Mouse (Mus musculus): ENCODE results near the gene Sp2.

Gene Sp2

GRCm38 (mm10) chr11:96938426-96938800 lies 44.3 kb downstream of the Sp2 start:
- DNase-seq (ENCODE audit: low read depth): no peak

GRCm38 (mm10) chr11:96937549-96938425 lies 45.0 kb downstream of the Sp2 start:
- peak; percentile 71 for DNase-seq (ENCODE audit: low read depth)

- no peak for DNase-seq (ENCODE audit: low read depth)
These were observed 46.7 kb downstream of the Sp2 start for GRCm38 (mm10) chr11:96935872-96936650.

- DNase-seq (ENCODE audit: low read depth): peak; percentile 40
These were observed 47.8 kb downstream of the Sp2 start for GRCm38 (mm10) chr11:96934921-96935356.

GRCm38 (mm10) chr11:96933562-96934276 lies 49.0 kb downstream of the Sp2 start:
- peak; percentile 84 for DNase-seq (ENCODE audit: low read depth)

- no peak for DNase-seq (ENCODE audit: low read depth)
These were observed 51.3 kb downstream of the Sp2 start for GRCm38 (mm10) chr11:96931327-96932062.

GRCm38 (mm10) chr11:96929766-96930331 lies 52.9 kb downstream of the Sp2 start:
- no peak for DNase-seq (ENCODE audit: low read depth)

- DNase-seq (ENCODE audit: low read depth): no peak
These were observed 53.5 kb downstream of the Sp2 start for GRCm38 (mm10) chr11:96929096-96929765.

GRCm38 (mm10) chr11:96928691-96929090 lies 54.1 kb downstream of the Sp2 start:
- DNase-seq (ENCODE audit: low read depth): no peak

- DNase-seq (ENCODE audit: low read depth): no peak
These were observed 54.7 kb downstream of the Sp2 start, which contains the start of gene Prr15l for GRCm38 (mm10) chr11:96928088-96928487. Gene Prr15l, plus strand, starts transcription at chr11:96928104.

GRCm38 (mm10) chr11:96926587-96926986 lies 56.2 kb downstream of the Sp2 start:
- no peak for DNase-seq (ENCODE audit: low read depth)

- no peak for DNase-seq (ENCODE audit: low read depth)
These were observed 57.1 kb downstream of the Sp2 start for GRCm38 (mm10) chr11:96925469-96926148.

GRCm38 (mm10) chr11:96924861-96925260 lies 57.9 kb downstream of the Sp2 start:
- DNase-seq (ENCODE audit: low read depth): peak; percentile 41

GRCm38 (mm10) chr11:96919003-96919402 lies 63.8 kb downstream of the Sp2 start:
- no peak for DNase-seq (ENCODE audit: low read depth)

- DNase-seq (ENCODE audit: low read depth): no peak
These were observed 65.3 kb downstream of the Sp2 start for GRCm38 (mm10) chr11:96917415-96917814.

- no peak for DNase-seq (ENCODE audit: low read depth)
These were observed 65.8 kb downstream of the Sp2 start for GRCm38 (mm10) chr11:96916885-96917396.

GRCm38 (mm10) chr11:96916044-96916884 lies 66.5 kb downstream of the Sp2 start, which contains the start of gene Cdk5rap3:
Gene Cdk5rap3, minus strand, starts transcription at chr11:96916496.
- DNase-seq (ENCODE audit: low read depth): peak; percentile 99

- no peak for DNase-seq (ENCODE audit: low read depth)
These were observed 70.1 kb downstream of the Sp2 start for GRCm38 (mm10) chr11:96912682-96913081.

GRCm38 (mm10) chr11:96910003-96910402 lies 72.8 kb downstream of the Sp2 start:
- peak; percentile 84 for DNase-seq (ENCODE audit: low read depth)

All from 416B (cell line).